Mouse (Mus musculus): ENCODE measurements around the gene Cdc20b.

Cdc20b gene

DNA sequence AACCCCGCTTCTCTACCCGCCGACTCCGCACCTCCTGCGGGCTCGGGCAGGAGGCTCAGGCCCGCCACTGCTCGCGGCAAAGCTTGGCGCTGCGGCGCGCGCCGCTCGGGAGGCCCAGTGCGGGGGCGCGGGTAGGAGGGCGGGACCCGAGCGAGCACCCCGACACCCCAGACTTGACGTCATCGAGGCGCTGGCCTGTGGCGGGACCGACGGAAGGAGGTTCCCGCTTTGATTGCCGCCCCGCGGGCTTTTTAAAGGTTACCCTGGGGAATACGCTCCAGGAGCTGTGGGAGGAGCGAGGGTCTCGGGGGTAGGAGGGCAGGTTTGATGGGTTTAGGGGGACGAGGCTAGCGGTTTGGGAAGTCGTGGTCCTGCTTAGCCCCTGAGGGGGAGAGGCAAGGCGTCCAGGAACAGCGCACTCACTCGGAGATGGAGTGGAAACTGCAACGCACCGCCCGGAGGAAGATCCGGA, at the start of gene Cdc20b:
Gene Cdc20b (plus strand): TSS at position 162 of the 472 bp plus-strand sequence.
- peak; percentile 56 to 71 for DNase-seq (ENCODE audit: low spot score in 2 of 2)

DNA sequence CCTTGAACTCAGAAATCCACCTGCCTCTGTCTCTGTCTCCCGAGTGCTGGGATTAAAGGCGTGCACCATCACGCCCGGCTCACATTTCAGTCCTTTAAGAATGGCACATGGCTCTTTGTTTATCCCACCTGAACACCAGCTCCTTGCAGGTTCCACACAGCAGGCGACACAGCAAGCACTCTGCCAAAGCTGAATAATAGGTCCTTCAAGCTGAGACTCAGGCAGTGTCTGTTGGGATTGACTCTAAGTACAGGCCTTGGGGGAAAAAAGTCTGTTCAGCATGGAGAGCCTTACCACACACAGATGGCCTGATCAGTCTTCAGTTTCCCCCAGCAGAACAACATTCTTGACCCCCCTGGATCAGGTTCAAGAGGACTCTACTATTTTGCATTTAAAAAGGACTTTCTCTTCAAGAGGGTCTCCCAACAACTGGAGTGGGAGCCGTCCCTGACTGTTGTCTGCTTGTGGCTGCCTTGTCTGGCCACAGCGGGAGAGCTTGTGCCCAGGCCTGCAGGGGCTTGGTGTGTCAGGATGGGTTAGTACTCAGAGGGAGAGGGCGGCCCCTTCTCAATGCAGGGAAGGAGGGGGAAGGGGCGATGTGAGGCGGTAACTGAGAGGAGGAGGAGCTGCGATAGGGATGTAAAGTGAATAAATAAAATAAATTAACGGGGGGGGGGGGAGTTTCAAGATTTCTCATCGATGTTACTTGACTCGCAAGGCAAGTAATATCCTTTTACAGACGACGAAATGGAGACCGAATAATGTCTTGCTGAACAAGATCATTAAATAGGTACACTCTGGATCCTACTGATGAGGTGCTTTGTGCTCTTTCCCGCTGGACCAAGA, 49.1 kb upstream of the Cdc20b start:
- no peak for DNase-seq (ENCODE audit: low spot score in 2 of 2)

DNA sequence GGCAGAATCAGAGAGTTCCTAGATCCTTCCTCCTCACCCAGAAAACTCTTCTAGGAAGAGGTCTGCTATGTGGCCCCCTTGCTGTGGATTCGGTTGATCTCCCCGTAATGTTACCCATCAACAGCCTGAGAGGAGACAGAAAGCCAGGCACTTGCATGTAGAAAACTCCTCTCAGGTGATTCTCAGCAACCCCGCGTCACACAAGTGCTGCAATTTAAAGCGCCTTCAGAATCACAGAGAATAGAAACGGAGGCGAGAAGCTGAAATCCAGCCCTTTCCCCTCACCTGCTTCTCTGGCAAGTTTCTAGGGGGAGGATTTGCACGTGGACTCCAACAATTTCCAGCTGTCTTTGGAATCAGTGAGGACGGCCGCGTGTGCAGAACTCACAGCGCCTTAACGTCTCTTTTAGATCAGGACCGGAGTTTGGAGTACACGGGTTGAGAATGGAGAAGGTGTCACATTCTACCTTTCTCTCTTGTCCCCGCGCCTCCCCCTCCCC, 48.4 kb upstream of the Cdc20b start:
- DNase-seq (ENCODE audit: low spot score in 2 of 2) = no peak

DNA sequence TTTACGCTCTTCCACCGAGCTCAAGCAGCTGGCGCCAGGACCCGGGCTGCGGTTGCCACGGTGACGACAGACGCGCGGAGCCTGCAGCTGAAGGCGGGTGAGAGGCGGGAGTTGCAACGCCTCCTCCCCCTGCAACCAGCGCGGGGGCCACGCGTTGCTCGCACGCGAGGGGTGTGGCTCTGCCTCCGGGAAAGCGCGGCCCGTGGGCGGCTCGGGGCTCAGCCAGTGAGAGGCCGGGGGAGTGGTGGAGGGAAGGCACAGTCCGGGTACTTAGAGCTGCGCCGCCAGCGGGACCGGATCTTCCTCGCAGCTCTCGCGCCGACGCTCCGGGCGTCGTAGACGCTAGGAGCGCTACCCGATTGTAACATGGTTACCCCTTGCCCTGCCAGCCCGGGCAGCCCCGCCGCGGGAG, 47.4 kb upstream of the Cdc20b start, which contains the start of gene Ccno:
Gene Ccno (plus strand): TSS at position 271 of the 412 bp plus-strand sequence.
- DNase-seq (ENCODE audit: low spot score in 2 of 2) = peak; percentile 69 to 81

DNA sequence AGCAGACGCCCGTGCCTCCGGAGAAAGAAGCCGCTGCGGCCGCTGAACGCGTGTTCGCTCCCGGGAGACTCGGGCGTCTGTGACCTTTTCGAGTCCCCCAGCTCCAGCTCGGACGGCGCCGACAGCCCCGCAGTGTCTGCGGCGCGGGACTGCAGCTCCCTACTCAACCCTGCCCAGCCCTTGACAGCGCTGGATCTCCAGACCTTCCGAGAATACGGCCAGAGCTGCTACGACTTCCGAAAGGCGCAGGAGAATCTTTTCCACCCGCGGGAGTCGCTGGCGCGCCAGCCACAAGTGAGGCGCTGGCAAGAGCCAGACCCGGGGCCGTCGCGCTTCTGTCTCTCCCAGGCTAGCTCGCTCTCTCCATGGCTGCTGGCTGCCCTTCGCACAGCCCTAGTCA, 46.9 kb upstream of the Cdc20b start:
- no peak for DNase-seq (ENCODE audit: low spot score in 2 of 2)

DNA sequence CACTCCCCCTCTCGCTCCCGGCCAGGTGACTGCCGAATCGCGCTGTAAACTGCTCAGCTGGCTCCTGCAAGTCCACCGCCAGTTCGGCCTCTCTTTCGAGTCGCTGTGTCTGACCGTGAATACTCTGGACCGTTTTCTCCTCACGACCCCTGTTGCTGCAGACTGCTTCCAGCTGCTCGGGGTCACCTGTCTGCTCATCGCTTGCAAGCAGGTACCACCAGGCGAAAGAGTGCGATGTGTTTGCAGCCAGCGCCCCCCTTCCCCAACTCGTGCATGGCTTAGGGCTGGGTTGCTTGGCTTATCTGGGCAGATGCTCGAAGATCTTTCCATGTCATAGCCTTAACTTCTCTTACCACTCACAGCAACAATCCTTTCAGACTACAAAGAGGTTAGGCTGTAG, 46.0 kb upstream of the Cdc20b start:
- DNase-seq (ENCODE audit: low spot score in 2 of 2) = no peak

DNA sequence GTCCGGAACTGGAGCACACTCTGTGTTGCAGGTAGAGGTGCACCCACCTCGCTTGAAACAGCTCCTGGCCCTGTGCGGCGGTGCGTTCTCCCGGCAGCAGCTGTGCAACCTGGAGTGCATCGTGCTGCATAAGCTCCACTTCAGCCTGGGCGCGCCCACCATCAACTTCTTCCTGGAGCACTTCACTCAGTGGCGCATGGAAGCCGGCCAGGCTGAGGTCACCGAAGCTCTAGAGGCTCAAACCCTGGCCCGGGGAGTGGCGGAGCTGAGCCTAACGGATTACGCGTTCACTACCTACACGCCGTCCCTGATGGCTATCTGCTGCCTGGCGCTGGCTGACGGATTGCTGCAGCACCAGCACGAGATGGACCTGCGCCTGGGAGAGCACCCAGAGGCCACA, 45.4 kb upstream of the Cdc20b start:
- no peak for DNase-seq (ENCODE audit: low spot score in 2 of 2)

DNA sequence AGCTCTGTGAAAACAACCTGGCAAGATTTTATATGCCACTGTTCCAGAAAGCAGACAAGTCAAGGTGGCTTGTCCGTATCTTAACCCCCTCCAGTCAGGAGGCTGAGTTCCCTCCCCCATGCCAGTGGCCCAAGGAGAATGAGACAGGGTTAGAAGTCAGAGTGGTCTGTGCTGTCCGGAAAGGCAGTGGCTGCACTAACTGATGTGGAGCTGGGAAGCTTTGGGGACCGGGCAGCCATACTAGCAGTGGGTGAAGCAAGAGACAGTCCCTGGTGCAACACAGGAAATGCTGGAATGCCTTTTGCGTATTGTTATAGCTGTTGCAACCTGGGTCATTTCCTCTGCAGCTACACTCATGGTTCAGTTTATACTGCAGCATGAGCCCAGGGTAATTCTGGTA, 44.6 kb upstream of the Cdc20b start:
- DNase-seq (ENCODE audit: low spot score in 2 of 2) = no peak

DNA sequence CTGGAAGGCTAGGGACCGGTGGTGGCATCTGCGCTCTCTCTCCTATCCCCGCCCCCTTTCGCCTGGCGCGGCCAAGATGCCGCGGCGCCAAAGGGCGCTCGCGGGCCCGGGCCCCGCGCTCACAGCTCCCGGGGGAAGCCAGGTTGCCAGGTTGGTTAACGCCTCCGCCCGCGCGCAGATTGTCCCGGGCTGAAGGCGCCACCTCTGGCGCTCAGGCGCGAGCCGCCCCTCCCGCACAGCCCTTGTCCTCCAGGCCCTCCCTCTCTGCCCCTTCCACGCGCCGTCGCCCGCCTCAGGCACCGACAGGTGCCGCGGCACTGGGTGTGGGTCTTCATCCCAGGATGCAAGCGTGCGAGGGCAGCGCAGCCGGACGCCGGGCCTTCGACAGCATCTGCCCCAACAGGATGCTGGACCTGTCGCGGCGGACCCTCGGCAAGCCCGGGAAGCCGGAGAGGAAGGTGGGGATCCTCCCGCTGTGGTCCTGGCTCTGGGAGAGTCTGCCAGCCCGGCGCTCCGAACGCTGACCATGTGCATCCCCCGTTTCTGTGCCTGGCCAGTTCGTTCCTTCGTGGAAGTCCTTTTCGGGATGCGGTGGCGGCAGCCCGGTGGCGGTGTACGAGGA, 41.3 kb upstream of the Cdc20b start, which contains the start of gene Mcidas:
Gene Mcidas (plus strand): TSS at position 315 of the 622 bp plus-strand sequence.
- no peak for DNase-seq (ENCODE audit: low spot score in 2 of 2)

DNA sequence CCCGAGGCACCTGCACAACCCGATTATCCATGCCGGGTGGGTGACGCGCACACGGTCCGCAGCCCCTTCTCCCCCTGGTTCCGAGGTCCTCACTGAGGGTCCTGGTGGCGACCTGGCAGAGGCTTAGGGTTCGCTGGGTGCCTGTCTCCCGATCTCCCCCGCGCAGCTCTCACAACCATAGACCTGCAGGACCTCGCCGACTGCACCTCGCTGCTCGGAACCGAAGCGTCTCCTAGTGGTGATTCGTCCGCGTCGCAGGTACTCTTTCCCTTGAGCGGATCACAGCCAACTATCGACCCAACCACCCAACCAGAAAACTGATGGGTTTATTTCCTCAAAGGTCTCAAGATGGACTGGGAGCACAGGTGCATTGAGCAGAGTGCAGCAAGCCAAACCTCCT, 40.7 kb upstream of the Cdc20b start:
- DNase-seq (ENCODE audit: low spot score in 2 of 2) = peak; percentile 38 to 49

DNA sequence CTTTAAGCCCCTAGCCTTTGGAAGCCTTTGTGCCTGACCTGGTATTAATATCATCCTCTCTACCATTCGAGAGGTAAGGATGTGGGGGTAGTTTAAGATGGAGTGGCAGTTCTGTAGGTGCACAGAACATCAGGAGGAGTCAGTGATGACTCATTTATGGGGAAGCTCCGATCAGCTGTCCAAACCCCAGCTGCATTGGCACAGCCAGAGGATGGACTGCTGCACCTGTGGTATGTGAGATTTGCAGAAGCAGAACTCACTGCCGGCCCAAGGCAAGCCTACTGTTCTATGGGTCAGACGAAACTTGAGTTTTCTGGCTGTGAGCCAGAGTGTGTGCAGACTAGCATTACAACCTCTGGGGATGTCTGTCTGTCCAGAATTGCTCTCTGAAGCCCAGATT, 38.5 kb upstream of the Cdc20b start:
- DNase-seq (ENCODE audit: low spot score in 2 of 2) = no peak

DNA sequence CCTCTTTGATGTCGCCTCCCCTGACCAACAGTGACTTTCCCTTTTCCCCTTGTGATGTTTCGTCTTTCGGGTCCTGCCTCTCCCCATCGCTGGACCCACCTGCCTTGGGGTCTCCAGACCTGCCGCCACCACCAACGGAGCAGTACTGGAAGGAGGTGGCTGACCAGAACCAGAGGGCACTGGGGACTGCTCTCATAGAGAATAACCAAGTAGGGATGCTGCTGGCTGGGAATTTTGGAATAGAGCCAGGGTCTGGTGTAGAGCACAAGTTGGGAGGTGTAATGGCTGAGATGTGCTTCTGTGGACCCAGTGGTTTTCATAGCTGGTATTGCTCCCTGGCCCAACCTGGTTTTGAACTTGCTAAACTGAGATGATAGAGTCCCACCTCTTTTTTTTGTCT, 37.5 kb upstream of the Cdc20b start:
- DNase-seq (ENCODE audit: low spot score in 2 of 2) = no peak

DNA sequence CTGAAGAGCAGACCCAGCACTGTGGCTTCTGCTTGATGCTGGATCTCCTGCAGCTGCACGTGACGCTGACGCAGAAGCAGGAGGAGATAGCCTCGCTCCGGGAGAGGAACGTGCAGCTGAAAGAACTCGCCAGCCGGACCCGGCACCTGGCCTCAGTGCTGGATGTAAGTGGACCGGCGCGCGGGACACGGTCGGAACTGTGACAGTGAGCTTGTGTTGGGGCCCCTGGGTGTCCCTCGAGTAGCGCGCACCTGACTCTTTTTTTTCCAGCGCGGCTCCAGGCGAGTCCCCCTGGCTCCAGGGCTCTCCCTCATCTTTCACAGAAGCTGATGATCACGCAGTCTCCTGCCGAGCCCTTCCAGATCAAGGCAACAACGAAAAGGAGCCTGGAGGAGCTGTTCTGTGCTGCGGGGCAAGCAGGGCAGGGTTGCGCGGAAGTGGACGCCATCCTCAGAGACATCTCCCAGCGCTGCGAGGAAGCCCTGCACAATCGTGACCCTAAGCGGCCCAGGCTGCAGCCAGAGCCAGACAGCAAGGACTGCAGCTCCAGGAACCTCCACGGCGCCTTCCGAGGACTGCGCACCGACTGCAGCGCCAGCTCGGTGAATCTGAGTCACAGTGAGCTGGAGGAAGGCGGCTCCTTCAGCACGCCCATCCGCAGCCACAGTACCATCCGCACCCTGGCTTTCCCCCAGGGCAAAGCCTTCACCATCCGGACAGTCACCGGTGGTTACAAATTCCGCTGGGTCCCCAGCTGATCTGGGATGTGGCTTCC, 36.3 kb upstream of the Cdc20b start:
- no peak for DNase-seq (ENCODE audit: low spot score in 2 of 2)

DNA sequence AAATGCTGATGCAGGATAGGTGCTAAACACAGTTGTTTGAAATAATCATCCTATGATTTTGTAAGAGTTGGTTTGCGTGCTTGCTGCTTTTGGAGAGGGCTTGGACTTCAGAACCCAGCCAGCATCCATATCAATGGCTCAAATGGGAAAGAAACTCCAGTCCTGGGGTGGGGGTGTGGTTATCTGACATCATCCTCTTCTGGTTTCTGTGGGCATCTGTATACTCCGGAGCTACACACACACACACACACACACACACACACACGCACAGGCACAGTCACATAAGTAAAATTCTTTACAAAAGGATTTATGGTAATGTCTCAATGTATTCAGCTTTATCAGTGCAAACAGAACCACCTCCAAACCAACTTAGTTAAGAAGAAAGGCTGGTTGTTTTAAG, 34.8 kb upstream of the Cdc20b start:
- no peak for DNase-seq (ENCODE audit: low spot score in 2 of 2)

DNA sequence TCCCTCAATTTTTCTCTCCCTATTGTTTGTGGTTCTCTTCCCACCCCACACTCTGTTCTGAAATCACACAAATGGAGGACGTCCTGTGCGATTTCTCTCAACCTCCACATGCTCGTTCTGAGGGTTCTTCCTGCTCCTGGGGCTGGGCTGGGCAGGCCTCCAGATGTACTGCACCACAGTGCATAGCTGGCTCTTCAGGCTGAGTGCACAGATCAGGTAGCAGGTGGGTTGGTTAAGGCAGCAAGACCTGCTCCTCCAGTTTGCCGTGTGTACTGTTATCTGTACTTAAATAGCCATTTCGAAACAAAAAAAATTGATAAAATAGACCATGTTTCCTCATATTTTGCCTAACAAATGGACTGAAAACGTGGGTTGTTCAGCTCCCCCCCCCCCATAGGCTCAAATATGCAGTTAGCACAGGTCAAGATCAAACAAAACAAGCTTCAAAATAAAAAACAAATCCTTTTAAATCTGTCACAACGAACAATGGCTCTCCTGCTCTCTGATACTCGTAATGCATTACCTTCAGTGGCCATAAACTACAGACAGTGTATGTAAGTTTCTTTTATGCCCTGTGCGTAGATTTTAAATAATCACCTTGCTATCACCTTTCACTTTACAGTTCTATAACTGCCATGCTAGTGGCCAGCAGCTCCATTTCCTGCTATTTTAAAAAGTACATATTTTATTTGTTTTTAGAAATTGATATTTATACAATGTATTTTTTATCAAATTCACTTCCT, 34.2 kb upstream of the Cdc20b start:
- DNase-seq (ENCODE audit: low spot score in 2 of 2) = no peak

DNA sequence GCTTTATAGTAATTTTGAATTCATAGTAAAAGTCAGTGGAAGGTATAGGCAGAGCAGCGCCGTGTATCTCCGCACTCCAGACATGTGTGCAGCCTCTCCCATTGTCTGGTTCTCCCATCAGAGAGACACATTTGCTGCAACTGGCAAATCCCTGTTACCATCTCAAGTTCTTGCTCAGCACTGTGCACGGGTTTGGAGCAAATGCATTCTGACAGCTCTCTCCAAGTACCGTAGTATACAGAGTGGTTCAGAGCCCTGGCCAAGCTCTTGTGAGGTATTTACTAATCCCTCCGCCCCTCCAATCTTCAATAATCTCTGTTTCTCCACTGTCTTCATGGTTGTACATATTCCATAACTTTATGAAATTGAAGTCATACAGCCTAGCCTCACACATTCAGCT, 22.2 kb upstream of the Cdc20b start:
- DNase-seq (ENCODE audit: low spot score in 2 of 2) = no peak

DNA sequence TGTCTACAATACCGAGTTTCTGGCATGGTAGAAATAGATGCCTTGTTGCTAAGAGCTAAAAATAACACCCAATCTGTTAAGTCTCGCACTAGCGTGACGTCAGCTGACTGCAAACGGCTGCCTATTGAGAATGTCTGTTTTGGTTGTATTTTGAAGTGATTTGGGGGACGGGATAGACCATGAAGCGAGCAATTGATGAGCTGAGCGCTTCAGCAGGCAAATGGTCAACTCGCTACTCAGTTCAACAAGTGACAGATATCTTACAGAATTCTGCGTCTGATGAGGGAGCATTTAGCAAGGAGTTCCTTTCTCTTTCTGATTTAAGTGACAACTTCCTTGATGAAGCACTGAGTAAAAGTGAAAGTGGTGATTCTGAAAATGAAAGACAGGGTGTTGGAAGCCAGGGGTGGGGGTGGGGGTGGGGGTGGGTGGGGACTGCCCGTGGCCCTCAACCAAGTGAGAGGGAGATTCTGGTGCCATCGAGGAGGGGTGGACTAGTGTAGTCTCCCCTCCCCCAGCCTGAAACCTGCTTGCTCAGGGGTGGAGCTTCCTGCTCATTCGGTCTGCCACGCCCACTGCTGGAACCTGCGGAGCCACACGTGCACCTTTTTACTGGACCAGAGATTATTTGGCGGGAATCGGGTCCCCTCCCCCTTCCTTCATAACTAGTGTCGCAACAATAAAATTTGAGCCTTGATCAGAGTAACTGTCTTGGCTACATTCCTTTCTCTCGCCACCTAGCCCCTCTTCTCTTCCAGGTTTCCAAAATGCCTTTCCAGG, 21.5 kb upstream of the Cdc20b start:
- DNase-seq (ENCODE audit: low spot score in 2 of 2) = peak; percentile 57 to 70

DNA sequence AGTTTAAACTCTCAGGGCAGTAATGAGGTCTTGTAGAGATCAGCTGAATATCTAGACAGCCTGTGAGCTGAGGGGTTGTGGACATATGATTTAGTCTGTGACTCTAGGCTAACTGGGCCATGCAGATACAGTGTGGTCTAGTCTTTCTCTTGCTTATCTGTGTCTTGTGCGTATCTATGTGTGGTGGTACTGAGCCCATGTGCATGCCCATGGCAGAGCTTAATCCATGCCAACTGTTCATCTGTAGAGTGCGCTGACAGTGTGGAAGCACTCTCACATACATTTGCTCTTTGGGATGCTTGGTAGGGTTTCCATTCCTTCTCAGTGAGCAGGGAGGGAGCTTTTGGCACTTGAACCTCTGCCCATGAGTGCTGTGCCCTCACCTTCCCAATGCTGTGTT, 13.4 kb upstream of the Cdc20b start:
- DNase-seq (ENCODE audit: low spot score in 2 of 2) = no peak

DNA sequence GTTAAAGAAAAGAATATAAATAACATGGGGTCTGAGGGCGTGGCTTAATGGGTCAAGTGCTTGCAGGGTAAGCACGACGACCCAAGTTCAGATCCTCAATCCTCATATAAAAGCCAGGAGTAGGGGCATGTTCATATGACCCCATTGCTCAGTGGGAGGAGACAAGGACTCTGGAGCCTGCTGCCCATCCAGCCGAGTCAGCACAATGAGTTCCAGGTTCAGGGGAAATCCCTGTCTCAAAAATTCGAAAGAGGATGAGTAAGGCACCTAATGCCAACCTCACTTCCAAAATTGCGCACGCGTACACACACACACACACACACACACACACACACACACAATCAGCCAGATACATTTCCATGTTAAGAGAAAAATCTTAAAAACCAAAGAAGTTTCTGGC, 12.4 kb upstream of the Cdc20b start:
- DNase-seq (ENCODE audit: low spot score in 2 of 2) = no peak

DNA sequence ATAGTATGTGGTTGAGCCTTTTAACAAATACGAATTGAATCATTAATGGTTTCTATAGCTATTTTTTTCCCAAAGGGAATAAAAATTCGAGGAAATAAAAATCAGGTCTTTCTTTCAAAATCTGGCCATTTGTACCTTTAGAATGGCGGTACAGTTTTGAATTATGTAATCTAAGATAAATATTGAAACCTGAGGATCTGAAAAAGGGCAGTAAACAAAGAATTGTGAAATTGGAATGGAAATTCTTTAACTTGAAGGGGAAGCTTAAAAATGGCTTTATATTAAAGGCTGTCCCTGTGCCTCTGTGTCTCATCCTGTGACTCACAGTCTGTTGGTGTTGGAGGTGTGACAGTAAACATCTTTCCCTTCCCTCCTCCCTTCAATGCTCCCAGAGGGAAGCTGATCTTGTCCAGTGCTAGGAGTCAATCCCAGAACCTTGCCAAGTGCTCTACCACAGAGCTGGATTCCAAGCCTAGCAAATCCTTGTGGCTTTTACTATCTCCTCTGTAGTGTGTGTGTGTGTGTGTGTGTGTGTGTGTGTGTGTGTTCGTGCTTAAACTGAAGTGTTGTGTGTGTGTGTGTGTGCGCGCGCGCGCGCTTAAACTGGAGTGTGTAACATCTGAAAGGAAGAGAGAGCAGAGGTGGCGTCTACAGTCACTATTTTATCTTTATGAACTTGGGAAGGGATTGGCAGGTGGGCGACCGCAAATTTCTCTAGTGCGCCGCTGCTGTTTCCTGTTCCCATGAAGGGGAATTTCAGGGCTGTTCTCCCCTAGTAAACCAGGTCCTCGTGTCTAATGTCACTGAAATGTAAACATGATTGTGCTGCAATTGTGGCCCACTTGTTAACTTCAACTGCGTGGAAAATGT, 11.4 kb upstream of the Cdc20b start:
- DNase-seq (ENCODE audit: low spot score in 2 of 2) = no peak
